Mouse (Mus musculus) CD4-positive, CD25-positive, alpha-beta regulatory T cell (primary cell): ENCODE results near the gene Eef1akmt1. TPM values are rescaled to one million over a fixed set of nuclear protein-coding genes. Genes with fewer than 3 reads are reported as not detected.

Source experiments
- polyA plus RNA-seq: library from polyadenylated mRNA; unstranded; fragments of 100-300 nt; shearing (Covaris generic); gene quantifications from one replicate; pipeline ENCODE4 v1.2.1, GENCODE M21; 2017

Gene Eef1akmt1
- 141 TPM for polyA plus RNA-seq

DNA sequence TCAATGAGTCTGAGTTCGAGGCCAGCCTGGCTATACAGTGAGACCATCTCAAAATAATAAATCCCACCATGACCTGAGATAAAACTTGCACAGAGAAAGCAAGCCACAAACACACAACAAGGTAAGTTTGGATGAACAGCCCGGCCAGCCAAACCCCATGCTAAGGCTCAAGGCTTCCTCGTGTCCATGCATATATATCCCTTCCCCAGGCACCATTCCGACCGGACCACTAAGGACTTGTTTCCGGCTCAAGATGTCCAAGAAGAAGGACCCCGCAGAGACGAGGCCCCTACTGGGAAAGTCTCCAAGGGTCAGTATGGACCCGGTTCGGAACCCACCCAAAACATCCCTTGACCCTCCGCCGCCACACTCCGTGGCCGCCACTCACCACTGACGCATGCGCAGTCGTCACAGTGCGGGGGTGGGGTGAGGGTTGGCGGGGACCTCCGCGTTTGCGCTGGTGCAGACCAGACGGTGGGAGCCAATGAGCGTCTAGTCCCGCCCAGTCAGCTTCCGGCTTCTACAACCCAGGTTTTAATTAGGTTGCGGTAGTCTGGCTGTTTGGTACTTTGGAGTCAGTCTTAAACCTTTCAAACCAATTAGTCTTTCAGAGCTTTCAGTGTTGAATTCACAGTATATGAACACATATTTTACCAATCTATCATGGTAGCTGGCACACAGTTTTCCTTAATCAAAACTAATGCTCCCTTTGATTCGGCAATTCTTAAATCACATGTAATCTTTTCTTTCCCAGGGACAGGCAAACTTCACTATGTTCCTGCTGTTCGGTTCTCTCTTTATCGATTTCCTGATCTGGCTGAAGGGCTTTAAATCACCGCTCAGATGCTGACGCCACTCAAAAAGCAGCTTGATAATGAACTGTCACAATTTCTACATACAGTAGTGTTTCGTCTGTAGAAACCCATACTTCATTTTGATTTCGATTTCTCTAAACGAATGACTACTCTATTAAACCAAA lies at the start of gene Eef1akmt1:
TSS of gene Eef1akmt1 (minus strand) at position 458 of the 979 bp plus-strand sequence.

DNA sequence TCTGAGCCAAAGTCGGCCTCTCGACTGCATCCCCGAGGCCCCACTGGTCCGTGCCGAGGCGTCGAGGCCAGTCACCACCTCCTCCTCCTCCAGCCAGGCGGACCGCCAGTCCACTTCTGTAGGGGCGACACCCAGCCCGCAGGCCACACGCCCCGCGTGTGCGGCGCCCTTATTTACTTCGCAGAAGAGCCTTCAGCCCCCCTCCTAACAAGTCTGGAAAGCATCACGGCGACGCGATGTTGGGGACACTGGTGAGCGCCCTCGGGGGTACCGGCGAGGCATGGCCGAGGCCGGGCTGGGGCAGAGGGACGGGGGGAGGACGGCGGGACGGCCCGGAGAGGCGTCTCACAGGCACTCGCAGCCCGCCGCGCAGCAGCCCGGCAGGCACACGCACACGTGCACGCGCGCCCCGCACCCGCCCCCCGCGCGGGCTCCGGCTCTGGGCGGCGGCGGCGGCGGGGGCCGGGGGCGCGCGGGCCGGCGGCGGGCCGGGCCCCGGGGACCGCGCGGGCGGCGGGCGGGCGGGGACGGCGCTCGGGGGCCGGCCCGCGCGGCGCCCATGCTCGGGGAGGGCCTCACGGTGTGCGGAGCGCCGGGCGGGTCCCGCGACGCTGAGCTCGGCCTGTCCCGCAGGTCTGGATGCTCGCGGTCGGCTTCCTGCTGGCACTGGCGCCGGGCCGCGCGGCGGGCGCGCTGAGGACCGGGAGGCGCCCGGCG lies 46.6 kb downstream of the Eef1akmt1 start, which contains the start of gene Il17d:
TSS of gene Il17d (plus strand) at position 107 of the 717 bp plus-strand sequence.

Other genes with a start within 250 kb of the Eef1akmt1 start
- gene Cryl1, start 173.1 kb downstream of the Eef1akmt1 start, polyA plus RNA-seq = 26.1 TPM
- gene Ift88, start 147.6 kb downstream of the Eef1akmt1 start, polyA plus RNA-seq = 2.1 TPM
- not detected for gene Il17d, start 46.8 kb downstream of the Eef1akmt1 start, polyA plus RNA-seq
- gene Xpo4, start 93.8 kb upstream of the Eef1akmt1 start, polyA plus RNA-seq = 42.9 TPM
- gene Gm49361, start 174.5 kb upstream of the Eef1akmt1 start, polyA plus RNA-seq = not detected
- gene Lats2, start 186.8 kb upstream of the Eef1akmt1 start, polyA plus RNA-seq = 66.3 TPM
- gene Sap18, start 226.6 kb upstream of the Eef1akmt1 start, polyA plus RNA-seq = 210 TPM